Mouse (Mus musculus) liver, postnatal 0 days (tissue): ENCODE results near the gene Zfp503.

Experiments used
- CTCF ChIP-seq: sonication (generic); IDR thresholded peaks from 2 replicates; pipeline ENCODE4 v1.5.1; 2016; ENCODE audit warnings: antibody characterized with exemption, low read depth
- EP300 ChIP-seq: IDR thresholded peaks from 2 replicates; pipeline ENCODE4 v1.6.1; 2016; ENCODE audit warnings: antibody characterized with exemption, low read depth, mild to moderate bottlenecking

GRCm38 (mm10) chr14:22007006-22007405, 17.6 kb upstream of the Zfp503 start:
- TF ChIP-seq CTCF (no peak), EP300 (no peak)
